Mouse (Mus musculus) neural tube, embryonic 11.5 days (tissue): ENCODE results near the gene Sorbs2. TPM values are rescaled to one million over a fixed set of nuclear protein-coding genes. Genes with fewer than 3 reads are reported as not detected.

Experiments used
- ATAC-seq: fragments of 200-750 bp; cut with Nextera tagmentation; 2 replicates; pipeline ENCODE4 v1.8.0; 2017; ENCODE audit warnings: moderate number of reproducible peaks, mild to moderate bottlenecking, moderate TSS enrichment, moderate library complexity; ENCODE audit not compliant: insufficient read depth, low FRiP score, low TSS enrichment
- DNase-seq: peaks from one replicate; pipeline ENCODE4 v3.0.0-alpha.2; 2015; ENCODE audit warnings: low spot score
- H3K27ac ChIP-seq: fragments of 300-500 bp; sonication (generic); 2 replicates; pipeline ENCODE4 v1.5.1; 2014; ENCODE audit warnings: low read depth, mild to moderate bottlenecking, low read length
- H3K27me3 ChIP-seq: fragments of 300-500 bp; sonication (generic); 2 replicates; pipeline ENCODE4 v1.6.1; 2014; ENCODE audit warnings: mild to moderate bottlenecking, low read length, mixed read lengths; ENCODE audit not compliant: control insufficient read depth, insufficient read depth
- H3K36me3 ChIP-seq: fragments of 300-500 bp; sonication (generic); 2 replicates; pipeline ENCODE4 v1.6.1; 2014; ENCODE audit warnings: mild to moderate bottlenecking, low read length, moderate library complexity, mixed read lengths; ENCODE audit not compliant: control insufficient read depth, insufficient read depth
- H3K4me1 ChIP-seq: fragments of 300-500 bp; sonication (generic); 2 replicates; pipeline ENCODE4 v1.6.1; 2014; ENCODE audit warnings: low read length, mixed read lengths; ENCODE audit not compliant: control insufficient read depth, insufficient read depth
- H3K4me2 ChIP-seq: fragments of 300-500 bp; sonication (generic); 2 replicates; pipeline ENCODE4 v1.6.1; 2014; ENCODE audit warnings: low read depth, mild to moderate bottlenecking, moderate library complexity
- H3K4me3 ChIP-seq: fragments of 300-500 bp; sonication (generic); 2 replicates; pipeline ENCODE4 v1.5.1; 2014; ENCODE audit warnings: low read depth, low read length
- H3K9ac ChIP-seq: fragments of 300-500 bp; sonication (generic); 2 replicates; pipeline ENCODE4 v1.6.1; 2014; ENCODE audit warnings: mild to moderate bottlenecking, low read length
- H3K9me3 ChIP-seq: fragments of 300-500 bp; sonication (generic); 2 replicates; pipeline ENCODE4 v1.6.1; 2016; ENCODE audit warnings: low read length; ENCODE audit not compliant: control insufficient read depth
- WGBS: fragments of 180-500 bp; shearing (Covaris S2); extraction: QIAGEN DNeasy Blood & Tissue Kit; methylation state at CpG from one replicate; pipeline ENCODE4 v1.1.7; 2014; 5-methylcytosine and 5-hydroxymethylcytosine counted together
- polyA plus RNA-seq: library from polyadenylated mRNA; unstranded; fragments of >200 nt; fragmentation: Nextera tagmentation; extraction: Ambion mirVana; gene quantifications from 2 replicates; pipeline ENCODE4 v1.2.1, GENCODE M21; 2014

Gene Sorbs2
- polyA plus RNA-seq, 1 experiment from 2014 or later = 40.9 TPM

DNA sequence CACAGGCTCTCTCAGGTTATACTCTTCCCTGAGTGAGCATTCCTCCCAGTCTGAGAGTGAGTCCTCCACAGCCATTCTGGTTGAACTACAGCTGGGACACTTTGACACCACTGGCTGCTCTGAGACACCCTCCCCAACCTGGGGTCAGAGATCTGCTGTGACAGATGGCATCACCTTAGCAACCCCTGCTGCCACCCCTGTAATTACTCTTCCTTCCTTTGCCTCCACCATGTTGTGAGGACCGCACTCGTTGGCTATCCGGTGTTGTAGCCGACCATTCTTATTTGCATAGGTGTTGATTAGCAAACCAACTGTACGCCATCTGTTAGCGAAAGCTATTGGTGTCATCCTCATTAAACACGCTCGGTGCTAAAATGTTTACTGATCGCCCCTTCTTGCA is 247.9 kb downstream of the Sorbs2 start:
- H3K27me3 ChIP-seq = no peaks in the 10 kb centered on the region
- no peak for DNase-seq
- H3K27ac ChIP-seq = no peak overlapping the region
- no peak overlapping the region for H3K4me2 ChIP-seq
- WGBS = 75% methylated on average over 9 of the region's 9 CpGs
- no peaks in the 10 kb centered on the region for H3K36me3 ChIP-seq
- no peaks in the 10 kb centered on the region for H3K9me3 ChIP-seq
- H3K4me3 ChIP-seq = no peak overlapping the region
- no peak for ATAC-seq
- H3K9ac ChIP-seq = no peak overlapping the region
- no peaks in the 10 kb centered on the region for H3K4me1 ChIP-seq

DNA sequence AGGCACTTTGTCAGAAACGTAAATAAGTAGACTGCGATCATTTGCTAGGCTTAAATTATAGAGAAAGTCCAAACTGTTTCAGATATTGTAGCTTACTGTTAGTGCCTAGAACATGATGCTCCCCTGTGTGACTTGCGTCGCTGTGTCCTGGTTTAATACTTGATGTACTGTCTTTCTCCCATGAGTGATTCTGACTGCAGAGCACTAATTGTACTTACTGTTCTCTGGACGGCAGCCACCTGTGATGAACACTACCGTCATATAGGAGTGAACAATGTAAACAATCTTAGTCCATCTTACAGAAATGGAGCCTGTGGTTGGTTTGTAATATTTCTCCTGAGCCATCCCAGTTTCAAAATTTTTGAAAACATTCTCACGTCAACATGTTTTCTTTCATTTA is 248.4 kb downstream of the Sorbs2 start:
- Histone ChIP-seq H3K9ac (no peak overlapping the region), H3K4me1 (no peaks in the 10 kb centered on the region), H3K36me3 (no peaks in the 10 kb centered on the region), H3K27me3 (no peaks in the 10 kb centered on the region), H3K9me3 (no peaks in the 10 kb centered on the region), H3K4me3 (no peak overlapping the region), H3K4me2 (no peak overlapping the region), H3K27ac (no peak overlapping the region)
- no peak for DNase-seq
- no peak for ATAC-seq
- WGBS = 84% methylated on average over 7 of the region's 7 CpGs

DNA sequence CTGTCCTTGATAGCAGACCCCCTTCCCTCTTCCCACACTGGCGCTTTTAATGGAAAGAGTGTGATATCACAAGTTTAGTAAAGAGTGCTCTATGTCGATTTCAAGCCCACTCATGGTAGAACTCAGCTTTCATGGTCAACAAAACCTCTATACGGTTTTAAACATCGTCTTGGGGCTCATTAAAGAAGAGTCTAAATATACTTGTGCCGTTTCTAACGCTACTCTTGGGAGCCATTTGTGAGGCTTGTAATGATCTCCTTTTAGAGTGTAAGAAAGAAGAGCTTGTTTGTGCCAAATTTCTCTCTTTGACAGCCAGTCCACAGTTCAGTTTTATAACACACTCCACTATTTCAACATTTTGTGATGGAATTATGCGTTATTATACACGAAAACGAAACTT is 253.0 kb downstream of the Sorbs2 start:
- Histone ChIP-seq H3K36me3 (no peaks in the 10 kb centered on the region), H3K4me2 (no peak overlapping the region), H3K9me3 (no peaks in the 10 kb centered on the region), H3K27ac (no peak overlapping the region), H3K4me1 (no peaks in the 10 kb centered on the region), H3K27me3 (no peaks in the 10 kb centered on the region), H3K4me3 (no peak overlapping the region), H3K9ac (no peak overlapping the region)
- DNase-seq = no peak
- WGBS = 77% methylated on average over 9 of the region's 9 CpGs
- ATAC-seq = no peak

DNA sequence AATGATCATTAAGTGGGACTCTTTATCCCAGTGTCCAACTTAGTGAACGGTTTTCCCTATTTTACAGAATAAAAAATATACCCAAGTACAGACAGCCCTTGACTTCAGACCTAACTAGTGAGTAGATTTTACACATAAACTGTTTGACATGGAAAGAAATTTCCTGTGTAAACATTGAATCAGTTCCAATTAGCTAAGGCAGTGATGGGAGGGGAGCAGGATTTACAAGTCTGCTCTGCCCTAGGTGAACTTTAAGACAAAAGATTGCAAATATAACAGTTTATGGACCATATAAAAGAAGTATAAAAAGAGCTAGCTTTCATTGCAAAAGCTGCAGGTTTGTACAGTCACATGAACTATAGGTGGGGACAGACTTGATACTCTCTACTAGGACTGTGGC is 253.5 kb downstream of the Sorbs2 start:
- ATAC-seq = no peak
- 81% methylated on average over 1 of the region's 1 CpGs for WGBS
- H3K4me1 ChIP-seq = no peaks in the 10 kb centered on the region
- no peak overlapping the region for H3K9ac ChIP-seq
- no peaks in the 10 kb centered on the region for H3K27me3 ChIP-seq
- H3K36me3 ChIP-seq = no peaks in the 10 kb centered on the region
- H3K9me3 ChIP-seq = no peaks in the 10 kb centered on the region
- no peak overlapping the region for H3K4me3 ChIP-seq
- no peak for DNase-seq
- H3K27ac ChIP-seq = no peak overlapping the region
- no peak overlapping the region for H3K4me2 ChIP-seq

- no peak overlapping the region for H3K4me3 ChIP-seq
- ATAC-seq = no peak
- H3K9ac ChIP-seq = no peak overlapping the region
- no peak overlapping the region for H3K4me2 ChIP-seq
- DNase-seq = no peak
- H3K27me3 ChIP-seq = no peaks in the 10 kb centered on the region
- no peaks in the 10 kb centered on the region for H3K36me3 ChIP-seq
- 70% methylated on average over 15 of the region's 15 CpGs for WGBS
- H3K9me3 ChIP-seq = no peaks in the 10 kb centered on the region
- H3K4me1 ChIP-seq = no peaks in the 10 kb centered on the region
- H3K27ac ChIP-seq = no peak overlapping the region
These were observed 255.5 kb downstream of the Sorbs2 start for GRCm38 (mm10) chr8:45762982-45763689.

DNA sequence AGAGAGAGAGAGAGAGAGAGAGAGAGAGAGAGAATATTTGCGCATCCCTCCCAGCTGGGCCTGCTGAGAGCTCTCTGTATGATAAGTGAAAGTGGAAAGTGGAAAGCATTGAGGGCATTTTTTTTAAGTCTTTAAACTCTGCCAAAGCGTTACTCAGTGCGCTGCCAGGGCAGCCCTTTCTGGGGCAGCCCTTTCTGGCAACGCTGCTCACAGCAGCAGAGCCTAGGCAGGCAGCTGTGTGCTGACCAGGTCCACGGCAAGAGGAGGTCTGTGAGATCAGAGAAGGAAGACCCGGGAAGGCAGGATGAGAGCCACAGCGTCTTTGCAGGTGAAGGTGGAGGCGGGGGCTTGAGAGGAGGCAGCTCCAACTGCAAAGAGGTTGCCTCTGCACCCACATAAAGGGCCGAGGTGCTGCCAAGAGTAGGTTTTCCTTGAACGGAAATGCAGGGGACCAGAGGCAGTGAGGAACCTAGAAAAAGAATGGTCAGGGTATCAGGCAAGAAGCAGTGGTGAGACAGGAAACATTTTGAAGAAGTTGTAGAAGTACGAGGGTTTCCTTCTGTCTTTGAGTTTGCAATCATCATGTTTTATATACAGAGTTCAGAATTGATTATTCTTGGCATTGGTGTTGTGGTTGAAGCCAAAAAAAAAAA is 256.2 kb downstream of the Sorbs2 start:
- Histone ChIP-seq H3K4me1 (no peaks in the 10 kb centered on the region), H3K4me3 (no peak overlapping the region), H3K27ac (no peak overlapping the region), H3K36me3 (no peaks in the 10 kb centered on the region), H3K9me3 (no peaks in the 10 kb centered on the region), H3K4me2 (no peak overlapping the region), H3K27me3 (no peaks in the 10 kb centered on the region), H3K9ac (no peak overlapping the region)
- no peak for DNase-seq
- WGBS = 57% methylated on average over 11 of the region's 11 CpGs
- no peak for ATAC-seq

- H3K9ac ChIP-seq = no peak overlapping the region
- H3K4me2 ChIP-seq = no peak overlapping the region
- H3K27me3 ChIP-seq = no peaks in the 10 kb centered on the region
- H3K9me3 ChIP-seq = no peaks in the 10 kb centered on the region
- no peaks in the 10 kb centered on the region for H3K36me3 ChIP-seq
- H3K4me1 ChIP-seq = no peaks in the 10 kb centered on the region
- ATAC-seq = no peak
- DNase-seq = no peak
- no peak overlapping the region for H3K27ac ChIP-seq
- no peak overlapping the region for H3K4me3 ChIP-seq
- WGBS = 82% methylated on average over 11 of the region's 11 CpGs
These were observed 258.6 kb downstream of the Sorbs2 start for GRCm38 (mm10) chr8:45766138-45766537.

DNA sequence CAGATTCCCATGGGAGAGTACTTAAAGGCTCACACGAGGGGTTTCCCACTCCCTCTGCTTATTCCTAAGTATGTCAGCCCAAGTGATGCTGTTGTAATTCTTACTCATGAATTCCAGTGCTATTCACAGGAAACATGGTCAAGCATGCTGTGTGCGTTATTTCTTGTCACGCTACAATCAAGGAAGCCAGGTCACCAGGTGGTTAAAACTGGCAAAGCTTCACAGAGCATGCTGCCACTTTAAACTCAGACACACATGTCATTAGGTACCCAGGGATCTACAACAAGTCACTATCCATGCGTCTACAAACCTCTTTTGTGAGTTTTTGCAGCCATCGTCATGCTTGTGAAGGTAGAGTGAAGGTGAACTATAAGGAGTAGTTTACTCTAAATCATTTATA is 267.3 kb downstream of the Sorbs2 start:
- 89% methylated on average over 5 of the region's 5 CpGs for WGBS
- Histone ChIP-seq H3K36me3 (no peaks in the 10 kb centered on the region), H3K27me3 (no peaks in the 10 kb centered on the region), H3K27ac (no peak overlapping the region), H3K9ac (no peak overlapping the region), H3K4me1 (no peaks in the 10 kb centered on the region), H3K4me2 (no peak overlapping the region), H3K9me3 (no peaks in the 10 kb centered on the region), H3K4me3 (no peak overlapping the region)
- ATAC-seq (no peak), DNase-seq (no peak)

DNA sequence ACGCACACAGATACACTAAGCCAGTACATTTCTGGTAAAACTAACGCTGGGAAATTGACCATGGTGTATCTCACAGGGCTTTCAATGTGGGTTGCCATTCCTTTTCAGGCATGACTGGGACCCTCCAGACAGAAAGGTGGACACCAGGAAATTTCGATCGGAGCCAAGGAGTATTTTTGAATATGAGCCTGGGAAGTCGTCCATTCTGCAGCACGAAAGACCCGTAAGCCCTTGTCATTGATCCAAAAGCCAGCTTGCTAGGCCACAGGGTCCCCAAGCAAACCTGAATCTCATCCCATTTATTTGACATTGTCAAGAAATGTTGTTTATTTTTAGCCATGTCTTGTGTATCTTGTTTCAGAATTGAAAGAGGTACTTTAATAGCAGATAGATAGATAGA is 267.9 kb downstream of the Sorbs2 start:
- no peaks in the 10 kb centered on the region for H3K36me3 ChIP-seq
- no peaks in the 10 kb centered on the region for H3K9me3 ChIP-seq
- no peak overlapping the region for H3K4me3 ChIP-seq
- H3K9ac ChIP-seq = no peak overlapping the region
- no peak overlapping the region for H3K27ac ChIP-seq
- ATAC-seq (no peak), DNase-seq (no peak)
- no peaks in the 10 kb centered on the region for H3K4me1 ChIP-seq
- H3K4me2 ChIP-seq = no peak overlapping the region
- H3K27me3 ChIP-seq = no peaks in the 10 kb centered on the region
- 96% methylated on average over 7 of the region's 7 CpGs for WGBS
